9 mouse cellular contexts compared by ENCODE assay signal in the genomic region with DNA sequence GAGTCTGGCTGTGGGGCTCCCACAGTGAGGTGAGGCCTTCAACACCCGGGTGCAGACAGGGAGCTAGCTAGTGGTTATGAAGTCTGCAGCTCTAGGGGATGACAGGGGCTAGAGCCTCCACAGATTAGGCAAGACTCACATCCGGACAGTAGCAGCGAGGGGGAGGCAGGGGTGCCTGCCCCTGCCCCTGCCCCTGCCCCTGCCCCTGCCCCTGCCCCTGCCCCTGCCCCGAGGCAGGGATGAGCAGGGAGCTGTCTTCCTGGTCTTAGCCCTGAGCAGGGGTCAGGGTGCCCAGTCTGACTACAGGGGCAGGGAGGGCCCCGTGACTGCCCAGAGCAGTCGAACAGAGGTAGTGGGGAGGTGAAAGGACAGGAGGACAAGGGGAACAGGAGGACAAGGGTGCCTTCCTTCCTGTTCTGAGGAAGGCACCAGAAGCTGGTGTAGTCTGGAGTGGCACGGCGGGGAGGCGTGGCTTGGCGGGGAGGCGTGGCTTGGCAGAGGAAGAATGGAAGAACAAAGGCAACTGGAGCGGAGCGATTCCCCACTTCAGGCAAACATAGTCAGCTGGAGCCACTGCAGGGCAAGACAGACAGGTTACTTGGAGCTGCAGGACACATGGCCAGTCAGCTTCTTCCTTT. TPM values are rescaled to one million over a fixed set of nuclear protein-coding genes. Genes with fewer than 3 reads are reported as not detected.
A peak's percentile ranks its signal among the peaks of the same experiment; 100 is the strongest.
DNase-seq lines count a peak whose midpoint lies in the region; ATAC-seq and TF ChIP-seq lines count a peak whose summit lies in the region.
"Had no signal": no experiment of that assay in that cellular context is flagged by ENCODE, and none has a peak within 500 bp of the region (broad histone marks: within the 10 kb centered on the region; RNA-seq: fewer than 3 reads in every experiment).

No protein-coding gene starts in this region.

- H3K36me3 ChIP-seq in embryonic facial prominence, embryonic 11.5 days (replicated peaks; ENCODE audit: control insufficient read depth, insufficient read depth, low read depth, low read length), result no peaks in the 10 kb centered on the region
- H3K36me3 ChIP-seq in heart, embryonic 16.5 days (ENCODE audit: control insufficient read depth, insufficient read depth), result no peaks in the 10 kb centered on the region
- H3K36me3 ChIP-seq in liver, embryonic 14.5 days (replicated peaks; ENCODE audit: control insufficient read depth, insufficient read depth, low read depth), result peaks cover 22% of the 10 kb centered on the region
- peaks cover 16% of the 10 kb centered on the region for H3K36me3 ChIP-seq in myocyte (ENCODE audit: control insufficient read depth, insufficient read depth)
- H3K36me3 ChIP-seq in stomach, embryonic 14.5 days (ENCODE audit: control insufficient read depth, insufficient read depth, low read length), result no peaks in the 10 kb centered on the region

- DNase-seq in cerebellum, postnatal 14 days, result peak; percentile 34 to 73
- no peak for DNase-seq in cerebellum, adult 11 months
- DNase-seq in embryonic facial prominence, embryonic 11.5 days (ENCODE audit: low spot score), result peak; percentile 79
- peak; percentile 91 for DNase-seq in kidney, postnatal 14 days
- peak in 1 of 3 experiments; percentile 16 for DNase-seq in liver, embryonic 14.5 days (ENCODE audit: low read depth in 3 of 3, low spot score in 3 of 3)

- H3K4me1 ChIP-seq in embryonic facial prominence, embryonic 11.5 days (ENCODE audit: control insufficient read depth, insufficient read depth, low read length), result peaks cover 2% of the 10 kb centered on the region; the same call in 1 of the 2 replicates
- H3K4me1 ChIP-seq in heart, embryonic 16.5 days (ENCODE audit: control insufficient read depth, insufficient read depth, low read length), result peaks cover 11% of the 10 kb centered on the region
- H3K4me1 ChIP-seq in liver, embryonic 14.5 days (replicated peaks; ENCODE audit: control insufficient read depth in 2 of 2, insufficient read depth in 2 of 2, low read length in 1 of 2), result peaks cover 3 to 19% of the 10 kb centered on the region in 2 experiments; a peak in 3 of 4 replicates
- H3K4me1 ChIP-seq in stomach, embryonic 14.5 days (ENCODE audit: control insufficient read depth, insufficient read depth, low read length), result peaks cover 17% of the 10 kb centered on the region

- peak; percentile 39 for TF ChIP-seq POLR2A in myocyte (IDR thresholded peaks at IDR 0.05; ENCODE audit: insufficient read length, low read depth)

- no peaks in the 10 kb centered on the region for H3K9me3 ChIP-seq in embryonic facial prominence, embryonic 11.5 days (replicated peaks; ENCODE audit: control insufficient read depth, low read length)
- H3K9me3 ChIP-seq in heart, embryonic 16.5 days (replicated peaks; ENCODE audit: control insufficient read depth, low read length), result no peaks in the 10 kb centered on the region
- H3K9me3 ChIP-seq in liver, embryonic 14.5 days (ENCODE audit: control insufficient read depth, low read length), result no peaks in the 10 kb centered on the region
- H3K9me3 ChIP-seq in stomach, embryonic 14.5 days (ENCODE audit: control insufficient read depth, low read depth, low read length), result no peaks in the 10 kb centered on the region
- H3K9me3 ChIP-seq: G1E had no signal

- ATAC-seq in embryonic facial prominence, embryonic 11.5 days (replicated peaks; ENCODE audit: insufficient number of reproducible peaks, low FRiP score, low TSS enrichment, low read depth), result peak; percentile 68
- peak; percentile 54 for ATAC-seq in heart, embryonic 16.5 days (replicated peaks; ENCODE audit: extremely low read depth, insufficient read depth, low FRiP score)
- ATAC-seq in liver, embryonic 14.5 days (ENCODE audit: insufficient read depth), result peak; percentile 48
- peak; percentile 56; the same call in 1 of the 2 replicates for ATAC-seq in stomach, embryonic 14.5 days (ENCODE audit: insufficient number of reproducible peaks, insufficient read depth, low FRiP score, low read depth)

- TF ChIP-seq EP300 in liver, embryonic 14.5 days (IDR thresholded peaks at IDR 0.05; ENCODE audit: low read depth), result no peak

- no peak overlapping the region for H3K27ac ChIP-seq in embryonic facial prominence, embryonic 11.5 days (replicated peaks; ENCODE audit: low read depth, low read length)
- peak overlapping the region; percentile 33; the same call in 1 of the 2 replicates for H3K27ac ChIP-seq in heart, embryonic 16.5 days (ENCODE audit: low read length)
- H3K27ac ChIP-seq in liver, embryonic 14.5 days, result no peak overlapping the region
- peak overlapping the region; percentile 33; the same call in 1 of the 2 replicates for H3K27ac ChIP-seq in stomach, embryonic 14.5 days (ENCODE audit: low read length)

- H3K27me3 ChIP-seq in embryonic facial prominence, embryonic 11.5 days (ENCODE audit: control insufficient read depth, insufficient read depth, low read length), result no peaks in the 10 kb centered on the region
- H3K27me3 ChIP-seq in heart, embryonic 16.5 days (ENCODE audit: control insufficient read depth, insufficient read depth, low read length), result no peaks in the 10 kb centered on the region
- no peaks in the 10 kb centered on the region for H3K27me3 ChIP-seq in liver, embryonic 14.5 days (ENCODE audit: control insufficient read depth, insufficient read depth, low read length)
- H3K27me3 ChIP-seq in myocyte (ENCODE audit: control insufficient read depth, insufficient read depth, insufficient read length), result no peaks in the 10 kb centered on the region
- no peaks in the 10 kb centered on the region for H3K27me3 ChIP-seq in stomach, embryonic 14.5 days (ENCODE audit: control insufficient read depth, insufficient read depth, low read length)

- H3K4me3 ChIP-seq in embryonic facial prominence, embryonic 11.5 days (ENCODE audit: low read depth, low read length), result no peak overlapping the region
- H3K4me3 ChIP-seq in heart, embryonic 16.5 days (ENCODE audit: low read length), result no peak overlapping the region
- H3K4me3 ChIP-seq in liver, embryonic 14.5 days (ENCODE audit: insufficient read depth in 1 of 2, low read depth in 2 of 2, low read length in 2 of 2), result no peak overlapping the region
- no peak overlapping the region for H3K4me3 ChIP-seq in myocyte
- no peak overlapping the region for H3K4me3 ChIP-seq in stomach, embryonic 14.5 days (ENCODE audit: low read depth, low read length)

- peak overlapping the region; percentile 29 for H3K4me2 ChIP-seq in embryonic facial prominence, embryonic 11.5 days (ENCODE audit: low read depth, low read length)
- peak overlapping the region; percentile 43 for H3K4me2 ChIP-seq in heart, embryonic 16.5 days (ENCODE audit: low read depth, low read length)
- H3K4me2 ChIP-seq in liver, embryonic 14.5 days (ENCODE audit: low read depth), result peak overlapping the region; percentile 32; the same call in 1 of the 2 replicates
- H3K4me2 ChIP-seq in myocyte (ENCODE audit: low read depth), result peak overlapping the region; percentile 53
- H3K4me2 ChIP-seq in stomach, embryonic 14.5 days (replicated peaks; ENCODE audit: low read depth, low read length), result peak overlapping the region; percentile 12; the same call in 1 of the 2 replicates

- H3K79me2 ChIP-seq in myocyte (ENCODE audit: control insufficient read depth, insufficient read depth), result no peaks in the 10 kb centered on the region

- WGBS in embryonic facial prominence, embryonic 11.5 days, result 7% methylated on average over 11 of the region's 13 CpGs
- 4% methylated on average over 13 of the region's 13 CpGs for WGBS in heart, embryonic 16.5 days
- 6% methylated on average over 13 of the region's 13 CpGs for WGBS in liver, embryonic 14.5 days (ENCODE audit: insufficient replicate concordance)
- WGBS in stomach, embryonic 14.5 days, result 5% methylated on average over 13 of the region's 13 CpGs

- TF ChIP-seq CTCF in liver, embryonic 14.5 days (IDR thresholded peaks at IDR 0.05; ENCODE audit: low read depth), result no peak

- H3K9ac ChIP-seq in embryonic facial prominence, embryonic 11.5 days (replicated peaks; ENCODE audit: low read length), result peak overlapping the region; percentile 56
- peak overlapping the region; percentile 58 for H3K9ac ChIP-seq in heart, embryonic 16.5 days (ENCODE audit: low read length)
- no peak overlapping the region for H3K9ac ChIP-seq in liver, embryonic 14.5 days (replicated peaks)
- 0 out of 2 replicates have a peak overlapping the region, but pooled peaks have one; percentile 21 for H3K9ac ChIP-seq in stomach, embryonic 14.5 days (replicated peaks; ENCODE audit: low read depth, low read length)

- H3ac ChIP-seq in myocyte (ENCODE audit: control insufficient read depth, insufficient read length), result no peak overlapping the region

RNA-seq across cellular contexts. Expression of a gene that starts 3.0 kb away (rescaled TPM):
- not detected in 2 replicates for polyA plus RNA-seq in embryonic facial prominence, embryonic 11.5 days (2014; fragmentation: Nextera tagmentation; extraction: Ambion mirVana)
- polyA plus RNA-seq in heart, embryonic 16.5 days (2015; fragmentation: Nextera tagmentation; extraction: Ambion mirVana), result 0.07 TPM in 1 of 2 replicates, not detected in the other
- not detected in 2 replicates for polyA plus RNA-seq in liver, embryonic 14.5 days (2012; rRNA removed)
- 0.08 TPM in 1 of 2 replicates, not detected in the other for polyA plus RNA-seq in liver, embryonic 14.5 days (2014; fragmentation: Nextera tagmentation; extraction: Ambion mirVana)
- polyA plus RNA-seq in myocyte (2012; fragmentation: generic; extraction: Trizol), result not detected
- polyA plus RNA-seq in stomach, embryonic 14.5 days (2014; fragmentation: Nextera tagmentation; extraction: Ambion mirVana), result not detected in 2 replicates
- polyA plus RNA-seq: G1E had no signal

RNA-seq across cellular contexts. Expression of a gene that starts 24.9 kb away (rescaled TPM):
- 91.0 and 97.6 TPM in 2 replicates for polyA plus RNA-seq in embryonic facial prominence, embryonic 11.5 days (2014; fragmentation: Nextera tagmentation; extraction: Ambion mirVana)
- polyA plus RNA-seq in heart, embryonic 16.5 days (2015; fragmentation: Nextera tagmentation; extraction: Ambion mirVana), result 48.3 and 55.2 TPM in 2 replicates
- polyA plus RNA-seq in liver, embryonic 14.5 days (2012; rRNA removed), result 60.9 and 66.4 TPM in 2 replicates
- polyA plus RNA-seq in liver, embryonic 14.5 days (2014; fragmentation: Nextera tagmentation; extraction: Ambion mirVana), result 63.0 and 68.1 TPM in 2 replicates
- 11.9 TPM for polyA plus RNA-seq in myocyte (2012; fragmentation: generic; extraction: Trizol)
- polyA plus RNA-seq in stomach, embryonic 14.5 days (2014; fragmentation: Nextera tagmentation; extraction: Ambion mirVana), result 68.9 and 73.2 TPM in 2 replicates

RNA-seq across cellular contexts. Expression of a gene that starts 26.8 kb away (rescaled TPM):
- 4.5 and 5.0 TPM in 2 replicates for polyA plus RNA-seq in embryonic facial prominence, embryonic 11.5 days (2014; fragmentation: Nextera tagmentation; extraction: Ambion mirVana)
- polyA plus RNA-seq in heart, embryonic 16.5 days (2015; fragmentation: Nextera tagmentation; extraction: Ambion mirVana), result 9.5 and 10.0 TPM in 2 replicates
- polyA plus RNA-seq in liver, embryonic 14.5 days (2012; rRNA removed), result 25.4 and 28.0 TPM in 2 replicates
- polyA plus RNA-seq in liver, embryonic 14.5 days (2014; fragmentation: Nextera tagmentation; extraction: Ambion mirVana), result 25.6 and 28.7 TPM in 2 replicates
- polyA plus RNA-seq in myocyte (2012; fragmentation: generic; extraction: Trizol), result 110 TPM
- polyA plus RNA-seq in stomach, embryonic 14.5 days (2014; fragmentation: Nextera tagmentation; extraction: Ambion mirVana), result 16.1 and 16.6 TPM in 2 replicates

RNA-seq across cellular contexts. Expression of a gene that starts 57.4 kb away (rescaled TPM):
- 18.8 and 20.2 TPM in 2 replicates for polyA plus RNA-seq in embryonic facial prominence, embryonic 11.5 days (2014; fragmentation: Nextera tagmentation; extraction: Ambion mirVana)
- 15.8 and 18.6 TPM in 2 replicates for polyA plus RNA-seq in heart, embryonic 16.5 days (2015; fragmentation: Nextera tagmentation; extraction: Ambion mirVana)
- polyA plus RNA-seq in liver, embryonic 14.5 days (2012; rRNA removed), result 11.5 and 13.2 TPM in 2 replicates
- 9.7 and 12.6 TPM in 2 replicates for polyA plus RNA-seq in liver, embryonic 14.5 days (2014; fragmentation: Nextera tagmentation; extraction: Ambion mirVana)
- polyA plus RNA-seq in myocyte (2012; fragmentation: generic; extraction: Trizol), result 24.3 TPM
- 24.8 and 27.5 TPM in 2 replicates for polyA plus RNA-seq in stomach, embryonic 14.5 days (2014; fragmentation: Nextera tagmentation; extraction: Ambion mirVana)

Comparison
In these comparisons a context has a peak if more than half of its experiments do, and no peak if none do; other contexts are left out.
1. H3K27ac ChIP-seq: peak in heart, embryonic 16.5 days (single experiment) and stomach, embryonic 14.5 days (single experiment); none in embryonic facial prominence, embryonic 11.5 days (single experiment) and liver, embryonic 14.5 days (single experiment).
2. Peak in every context shown above with its lines, with median percentiles within 50 percentile points of each other: ATAC-seq and H3K4me2 ChIP-seq.